Mouse (Mus musculus): Measurements from ENCODE around the gene Cotl1.

The Cotl1 gene

DNA sequence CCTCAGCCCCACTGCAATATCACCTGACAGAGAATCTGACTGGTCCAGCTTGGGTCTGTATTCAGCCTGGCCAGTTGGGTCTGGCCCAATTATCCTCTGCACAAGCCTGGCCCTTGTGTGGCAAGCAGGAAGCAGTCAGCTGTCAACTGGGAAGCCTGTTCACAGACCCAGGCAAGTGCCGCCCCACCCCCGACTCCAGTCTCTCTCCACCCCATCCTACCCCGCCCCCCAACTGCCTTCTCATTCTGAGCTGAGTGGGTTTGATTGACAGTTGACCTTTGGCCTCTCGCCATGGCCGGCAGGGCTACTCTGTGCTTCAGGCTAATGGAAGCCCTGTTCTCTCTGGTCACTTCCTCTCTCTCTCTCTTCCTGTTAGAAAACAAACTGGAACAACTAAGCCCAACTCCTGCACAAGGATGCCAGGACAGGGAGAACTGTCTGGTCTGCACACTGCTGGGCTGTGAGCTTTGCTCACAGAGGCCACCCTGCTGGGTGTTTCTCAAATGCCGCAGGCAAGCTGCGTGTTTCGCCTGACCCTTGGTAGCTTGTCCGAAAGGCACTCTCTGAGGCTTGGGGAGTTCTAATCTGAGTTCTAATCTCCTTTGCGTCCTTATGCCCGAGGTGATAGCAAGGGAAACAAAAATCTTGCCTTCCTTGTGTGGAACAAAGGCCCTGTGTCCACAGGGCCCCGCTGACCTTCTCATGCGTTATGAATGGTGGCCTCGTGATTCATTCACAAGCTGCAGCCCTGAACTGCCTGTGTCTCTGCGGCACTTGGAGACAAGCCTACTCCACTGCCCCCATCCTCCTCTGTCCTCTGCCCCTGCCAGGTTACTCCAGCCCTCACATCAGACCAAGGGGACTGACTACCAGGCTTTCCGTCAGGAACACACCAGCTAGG is 48.3 kb downstream of the Cotl1 start:
- in situ Hi-C loops (cut with MboI; ENCODE audit: low sequenced_read_pairs): no loop called here

DNA sequence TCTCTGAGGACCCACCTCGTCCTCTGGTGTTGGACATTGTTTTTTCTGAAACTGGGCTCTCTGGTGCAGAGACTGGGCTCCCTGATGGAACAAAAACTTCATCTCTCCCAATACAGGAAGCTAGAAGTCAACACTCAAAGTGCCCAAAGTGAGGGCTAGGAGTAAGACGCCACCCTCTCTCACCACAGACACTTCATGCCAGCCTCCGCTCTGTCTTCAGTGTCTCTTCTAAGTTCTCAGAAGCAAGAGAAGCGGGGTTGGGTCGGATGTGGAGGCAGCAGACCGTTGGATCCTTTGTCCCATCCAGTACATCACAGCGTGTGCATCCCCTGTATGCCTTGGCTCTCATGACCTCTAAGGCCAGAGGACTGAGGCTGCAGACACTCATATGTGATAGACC is 50.8 kb downstream of the Cotl1 start:
- in situ Hi-C loops (cut with MboI; ENCODE audit: low sequenced_read_pairs): loop anchor here (10.0 kb wide), 1 partner anchor 55 kb away; the partner anchor contains the start of gene Cotl1

DNA sequence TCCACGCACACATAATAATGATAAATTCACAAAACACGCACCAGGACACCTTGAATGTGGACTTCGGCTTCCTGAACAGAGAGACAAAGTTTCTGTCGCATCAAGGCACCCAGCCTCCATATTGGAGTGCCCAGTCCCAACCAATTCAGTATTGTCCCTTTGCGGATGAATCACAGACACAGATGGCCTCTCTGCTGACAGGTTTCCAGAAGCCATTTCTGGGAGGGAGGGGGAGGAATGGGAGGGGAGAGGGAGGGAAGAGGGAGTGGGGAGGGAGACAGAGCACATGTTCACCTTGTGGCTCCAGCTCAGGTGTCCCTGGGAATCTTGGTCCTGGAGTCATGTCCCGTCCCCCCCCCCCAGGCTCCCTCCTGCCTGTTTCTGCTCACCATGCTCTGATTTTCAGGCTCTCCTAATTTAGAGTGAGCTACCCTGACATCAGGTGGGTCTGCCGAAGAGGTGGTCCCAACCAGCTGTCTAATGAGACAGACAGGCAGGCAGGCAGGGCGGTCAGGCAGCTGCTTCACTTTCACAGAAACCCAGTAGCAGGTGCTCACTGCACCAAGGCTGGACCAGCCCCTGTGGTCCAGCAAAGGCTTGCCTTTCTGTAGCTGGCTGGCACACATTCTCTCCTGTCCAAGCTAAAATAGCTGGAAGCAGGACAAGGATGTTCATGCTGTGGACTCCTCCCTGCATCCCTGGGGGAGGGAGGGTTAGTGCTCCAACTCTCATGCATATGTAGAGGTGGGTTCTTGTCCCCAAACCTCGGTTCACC is 51.5 kb downstream of the Cotl1 start:
- in situ Hi-C loops (cut with MboI; ENCODE audit: low sequenced_read_pairs): loop anchor here (10.0 kb wide), 1 partner anchor 56 kb away; the partner anchor contains the start of gene Cotl1

DNA sequence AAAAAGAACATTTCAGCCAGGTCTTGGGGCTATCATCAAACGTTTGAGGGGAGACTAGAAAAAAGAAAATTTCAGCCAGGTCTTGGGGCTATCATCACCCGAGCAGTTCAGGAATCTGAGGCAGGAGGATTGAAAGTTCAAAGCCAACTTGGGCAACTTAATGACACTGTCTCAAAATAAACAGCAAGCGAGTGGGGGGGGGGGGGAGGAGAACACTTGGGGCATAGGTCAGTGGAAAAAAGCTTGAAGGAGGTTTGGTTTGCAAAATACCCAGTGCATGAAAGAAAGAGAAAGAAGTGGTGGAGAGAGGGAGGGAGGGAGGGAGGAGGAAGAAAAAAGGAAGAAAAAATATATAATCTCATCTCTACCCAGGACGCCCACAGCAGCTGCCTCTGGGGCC is 53.0 kb downstream of the Cotl1 start:
- in situ Hi-C loops (cut with MboI; ENCODE audit: low sequenced_read_pairs): loop anchor here (10.0 kb wide), 1 partner anchor 57 kb away; the partner anchor contains the start of gene Cotl1

DNA sequence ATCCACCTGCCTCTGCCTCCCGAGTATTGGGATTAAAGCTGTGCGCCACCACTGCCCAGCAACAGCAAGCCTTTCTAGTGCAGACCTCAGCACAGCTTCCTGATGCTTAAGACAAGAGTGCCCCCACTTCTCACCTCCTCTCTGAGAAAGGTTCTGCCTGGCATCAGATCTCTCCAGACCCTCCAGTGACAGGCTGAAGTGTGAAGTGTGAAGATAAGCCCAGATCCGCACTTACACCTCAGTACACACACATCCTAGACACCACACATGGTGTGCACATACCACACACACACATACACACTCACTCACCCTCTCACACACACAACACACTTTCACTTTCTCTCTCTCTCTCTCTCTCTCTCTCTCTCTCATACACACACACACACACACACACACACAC is 53.5 kb downstream of the Cotl1 start:
- in situ Hi-C loops (cut with MboI; ENCODE audit: low sequenced_read_pairs): loop anchor here (10.0 kb wide), 1 partner anchor 58 kb away; the partner anchor contains the start of gene Cotl1

DNA sequence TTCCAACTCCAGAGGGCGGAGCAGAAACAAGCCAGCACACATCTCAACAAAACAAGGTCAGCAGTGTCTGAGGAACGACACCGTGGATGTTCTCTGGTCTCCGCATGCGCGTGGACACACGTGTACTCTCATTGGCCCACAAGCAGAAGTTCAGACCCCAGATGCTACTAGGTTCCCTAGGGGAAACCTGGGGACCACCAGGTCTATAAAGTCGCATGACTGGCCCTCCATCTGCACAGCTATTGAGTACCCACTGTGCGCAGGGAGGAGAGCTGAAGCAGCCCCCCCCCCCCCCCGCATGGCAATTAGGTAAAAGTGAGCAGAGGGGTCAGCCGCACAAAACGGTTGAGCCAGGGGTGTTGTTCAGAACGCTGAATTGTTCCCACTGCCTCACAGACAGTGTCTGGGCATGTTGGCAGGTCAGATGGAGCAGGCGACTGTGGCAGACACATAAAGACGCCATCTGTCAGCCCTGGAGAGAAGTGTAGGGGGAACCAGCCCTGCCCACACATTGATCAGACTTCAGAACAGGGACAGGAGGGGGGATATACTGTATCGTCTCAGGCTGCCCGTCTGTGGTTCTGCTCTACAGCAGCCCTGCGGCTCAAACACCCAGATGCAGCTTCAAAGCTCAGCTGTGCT is 54.5 kb downstream of the Cotl1 start:
- in situ Hi-C loops (cut with MboI; ENCODE audit: low sequenced_read_pairs): loop anchor here (10.0 kb wide), 1 partner anchor 59 kb away; the partner anchor contains the start of gene Cotl1

DNA sequence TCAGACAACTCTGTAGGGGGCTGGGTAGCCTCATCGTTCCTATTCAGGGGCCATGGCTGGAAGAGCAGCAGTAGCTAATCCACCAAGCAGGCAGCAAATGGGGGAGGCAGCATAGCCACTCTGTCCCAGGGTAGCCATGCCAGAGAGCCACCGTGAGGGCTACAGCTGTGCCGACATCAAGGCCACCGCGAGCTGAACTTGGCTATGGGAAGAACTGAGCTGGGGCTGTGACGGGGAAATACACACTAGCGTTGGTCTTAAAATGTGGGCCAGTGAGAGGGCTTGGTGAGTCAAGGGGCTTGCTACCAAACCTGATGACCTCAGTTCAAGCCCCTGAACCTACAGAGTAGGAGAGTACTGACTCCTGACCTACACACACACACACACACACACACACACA is 55.7 kb downstream of the Cotl1 start:
- in situ Hi-C loops (cut with MboI; ENCODE audit: low sequenced_read_pairs): loop anchor here (10.0 kb wide), 1 partner anchor 60 kb away; the partner anchor contains the start of gene Cotl1

DNA sequence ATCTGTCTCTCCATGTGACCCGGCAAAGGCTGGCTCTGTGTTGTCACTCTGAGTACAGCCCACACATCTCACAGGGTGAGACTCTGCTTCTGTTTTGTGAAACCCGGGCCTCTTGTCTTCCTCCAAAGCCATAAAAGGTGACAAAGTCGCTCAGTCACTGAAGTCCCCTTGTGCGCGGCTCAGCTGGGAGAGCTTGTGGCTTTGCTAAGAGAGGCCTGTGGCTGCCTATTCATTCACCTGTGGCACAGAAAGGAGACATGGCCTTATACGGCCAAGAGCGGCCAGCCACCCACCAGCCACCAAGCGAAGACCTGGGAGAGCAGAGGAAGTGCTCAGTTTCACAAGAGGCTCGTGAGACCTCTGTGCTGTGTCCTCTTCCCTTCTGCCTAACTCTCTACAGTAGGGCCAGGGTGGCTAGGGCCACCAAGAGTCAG is 56.2 kb downstream of the Cotl1 start:
- in situ Hi-C loops (cut with MboI; ENCODE audit: low sequenced_read_pairs): loop anchor here (10.0 kb wide), 1 partner anchor 61 kb away; the partner anchor contains the start of gene Cotl1

DNA sequence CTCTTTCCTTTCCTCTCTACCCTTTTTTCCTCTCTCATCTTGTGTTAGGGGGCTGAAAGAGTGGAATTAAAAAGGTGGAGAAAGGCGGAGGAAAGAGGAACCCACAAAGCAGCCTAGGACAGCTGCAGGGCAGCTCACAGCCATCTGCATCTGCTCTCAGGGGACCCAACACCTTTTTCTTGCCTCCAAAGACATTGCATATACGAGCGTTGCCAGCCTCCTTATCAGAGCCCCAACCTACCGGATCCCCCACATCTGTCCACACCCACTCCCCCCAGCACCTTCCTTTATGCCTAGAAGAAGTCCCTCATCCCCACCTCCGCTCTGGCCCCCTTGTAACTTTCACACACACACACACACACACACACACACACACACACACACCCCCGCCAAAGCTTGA is 56.8 kb downstream of the Cotl1 start:
- in situ Hi-C loops (cut with MboI; ENCODE audit: low sequenced_read_pairs): loop anchor here (10.0 kb wide), 1 partner anchor 61 kb away; the partner anchor contains the start of gene Cotl1

DNA sequence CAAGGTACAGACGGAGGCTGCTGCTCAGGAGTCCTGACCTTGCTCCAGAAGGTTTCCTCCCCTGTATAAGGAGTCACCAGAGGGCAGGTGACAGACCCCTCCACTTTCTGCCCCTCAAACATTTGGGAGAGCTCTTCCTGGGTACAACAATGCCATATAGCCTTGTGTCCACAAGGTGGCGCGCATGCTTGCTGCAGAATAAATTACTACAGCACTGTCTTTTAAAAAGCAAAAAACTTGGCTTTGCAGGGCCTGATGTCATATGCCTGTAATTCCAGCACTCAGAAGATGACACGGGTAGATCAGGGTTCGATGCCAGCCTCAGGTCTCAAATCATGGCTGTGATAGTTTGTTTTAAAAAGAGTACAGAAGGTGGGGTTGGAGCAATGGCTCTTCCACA is 57.6 kb downstream of the Cotl1 start:
- in situ Hi-C loops (cut with MboI; ENCODE audit: low sequenced_read_pairs): loop anchor here (10.0 kb wide), 1 partner anchor 62 kb away; the partner anchor contains the start of gene Cotl1

DNA sequence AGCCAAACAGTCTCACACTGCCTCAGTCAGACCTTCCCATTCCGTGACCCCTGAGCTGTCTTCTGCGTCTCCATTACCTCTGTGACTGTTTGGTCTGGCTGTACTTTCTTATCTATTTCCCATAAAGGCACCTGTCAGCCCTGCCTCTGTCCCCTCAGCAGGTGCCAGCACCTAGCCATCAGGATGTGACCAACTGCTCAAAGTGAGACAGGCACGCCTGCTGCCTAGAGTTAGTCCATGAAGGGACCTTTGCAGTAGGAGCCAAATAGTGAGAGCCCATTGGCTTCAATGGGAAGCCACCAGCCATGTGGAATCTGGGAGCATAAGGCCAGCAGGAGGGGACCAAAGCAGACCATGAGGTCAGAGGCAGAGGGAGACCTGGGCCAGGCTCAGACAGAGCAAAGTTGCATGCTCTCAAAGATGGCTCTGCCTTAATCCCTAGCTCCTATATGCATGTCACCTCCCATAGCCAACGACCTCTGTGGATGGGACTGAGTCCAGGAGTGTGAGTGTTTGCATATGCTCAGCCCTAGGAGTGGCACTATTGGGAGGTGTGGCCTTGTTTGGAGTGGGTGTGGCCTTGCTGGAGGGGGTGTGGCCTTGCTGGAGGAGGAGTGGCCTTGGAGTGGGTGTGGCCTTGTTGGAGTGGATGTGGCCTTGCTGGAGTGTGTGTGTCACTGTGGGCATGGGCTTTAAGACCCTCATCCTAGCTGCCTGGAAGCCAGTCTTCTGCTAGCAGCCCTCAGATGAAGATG is 59.1 kb downstream of the Cotl1 start:
- in situ Hi-C loops (cut with MboI; ENCODE audit: low sequenced_read_pairs): loop anchor here (10.0 kb wide), 1 partner anchor 64 kb away; the partner anchor contains the start of gene Cotl1

DNA sequence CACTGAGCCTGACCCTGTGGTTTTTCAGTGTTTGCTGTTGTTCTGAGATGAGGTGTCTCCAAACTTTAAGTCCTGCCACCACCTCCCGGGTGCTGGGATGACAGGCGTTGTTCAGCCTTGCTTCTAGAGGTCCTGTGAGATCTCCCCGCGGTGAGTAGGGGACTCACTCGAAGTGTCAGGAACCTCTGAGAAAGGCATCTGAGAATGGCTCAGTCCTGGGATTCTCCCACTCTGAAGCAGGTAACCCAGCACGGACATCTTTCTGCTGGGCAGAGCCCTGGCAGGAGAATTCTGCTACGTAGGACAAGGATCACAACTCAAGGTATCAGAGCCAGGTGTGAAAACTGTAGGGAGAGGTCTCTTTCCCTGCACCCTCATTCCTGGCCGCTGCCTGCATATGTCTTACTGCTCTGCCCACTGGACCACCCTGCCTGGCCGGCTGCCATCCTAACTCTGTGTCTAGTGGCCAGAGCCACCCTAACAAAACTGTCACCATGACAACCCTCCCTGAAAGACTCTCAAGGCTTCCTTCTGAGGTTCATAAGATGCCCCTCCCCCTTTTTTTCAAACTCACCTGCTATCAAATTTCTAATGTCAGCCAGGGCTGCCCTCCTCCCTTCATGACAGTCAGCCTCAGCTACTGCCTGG is 59.8 kb downstream of the Cotl1 start:
- in situ Hi-C loops (cut with MboI; ENCODE audit: low sequenced_read_pairs): loop anchor here (10.0 kb wide), 1 partner anchor 64 kb away; the partner anchor contains the start of gene Cotl1

DNA sequence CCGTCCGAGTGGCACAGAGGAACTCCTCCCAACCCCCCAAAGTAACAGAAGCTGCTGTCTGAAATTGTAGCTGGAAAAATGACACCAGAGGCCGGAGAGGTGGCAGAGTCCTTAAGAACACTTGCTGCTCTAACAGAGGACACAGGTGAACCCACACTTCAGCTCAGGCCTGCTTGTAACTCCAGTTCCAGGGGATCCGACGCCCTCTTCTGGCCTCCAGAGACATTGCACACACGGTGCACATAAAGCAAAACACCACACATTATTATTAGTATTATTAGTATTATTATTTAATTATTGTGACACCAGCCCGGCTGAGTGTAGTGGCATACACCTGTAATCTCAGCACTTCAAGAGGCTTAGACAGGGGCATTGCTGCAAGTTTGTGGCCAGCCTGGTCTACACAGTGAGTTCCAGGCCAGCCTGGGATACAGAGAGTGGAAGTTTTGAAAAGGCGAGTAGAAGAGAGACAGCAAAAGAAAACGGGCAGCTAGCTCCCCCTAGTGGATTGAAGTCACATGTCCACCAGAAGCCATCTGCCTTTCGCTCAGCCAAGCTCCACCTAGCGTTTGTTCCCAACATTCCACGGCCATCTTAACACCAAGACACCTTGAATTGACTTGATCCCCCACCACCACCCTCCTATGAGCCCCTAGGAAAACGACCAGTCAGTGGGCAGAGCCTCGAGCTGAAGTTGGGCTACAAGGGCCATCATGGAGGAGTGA is 61.2 kb downstream of the Cotl1 start:
- in situ Hi-C loops (cut with MboI; ENCODE audit: low sequenced_read_pairs): no loop called here

DNA sequence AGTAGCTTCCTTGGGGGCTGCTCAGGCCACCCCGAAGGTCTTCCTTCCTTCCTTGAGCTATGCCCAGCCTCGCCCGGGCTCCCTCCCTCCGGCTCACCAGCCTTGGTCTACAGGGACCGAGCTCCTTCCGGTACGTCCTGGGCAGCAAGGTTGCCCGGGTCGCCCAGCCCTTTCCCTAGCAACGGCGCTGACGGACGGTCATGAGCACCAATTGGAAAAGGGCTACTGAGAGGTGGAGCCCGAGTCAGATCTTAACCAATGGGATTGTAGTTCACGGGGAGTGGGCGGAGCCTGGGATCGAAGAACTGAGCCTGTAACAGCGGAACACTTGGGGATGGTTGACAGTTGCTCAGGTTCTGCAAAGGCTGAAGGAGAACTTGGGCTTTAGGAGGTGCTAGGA is 62.1 kb downstream of the Cotl1 start, which contains the start of gene Tldc1:
Gene Tldc1, minus strand, starts transcription at position 154 of the 400 bp plus-strand sequence.
- in situ Hi-C loops (cut with MboI; ENCODE audit: low sequenced_read_pairs): no loop called here

DNA sequence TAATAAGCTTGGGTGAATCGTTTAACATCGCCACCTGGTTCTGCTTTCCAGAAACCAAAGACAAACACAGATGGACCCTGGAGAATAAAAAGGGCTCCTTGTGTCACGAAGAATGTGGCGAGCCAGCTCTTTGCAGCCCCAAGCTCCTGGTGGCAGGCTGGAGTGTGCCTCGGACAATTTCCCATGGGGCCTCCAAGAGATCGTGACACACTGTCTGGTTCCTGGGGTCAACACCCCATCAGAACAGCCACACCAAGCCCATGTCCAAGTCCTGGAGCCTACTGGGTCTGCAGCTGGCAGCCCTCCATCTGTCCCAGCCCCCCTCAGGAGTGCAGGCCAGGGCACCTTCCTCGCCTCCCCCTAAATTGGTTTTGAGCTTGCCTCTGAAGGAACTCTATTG is 62.6 kb downstream of the Cotl1 start:
- in situ Hi-C loops (cut with MboI; ENCODE audit: low sequenced_read_pairs): no loop called here

DNA sequence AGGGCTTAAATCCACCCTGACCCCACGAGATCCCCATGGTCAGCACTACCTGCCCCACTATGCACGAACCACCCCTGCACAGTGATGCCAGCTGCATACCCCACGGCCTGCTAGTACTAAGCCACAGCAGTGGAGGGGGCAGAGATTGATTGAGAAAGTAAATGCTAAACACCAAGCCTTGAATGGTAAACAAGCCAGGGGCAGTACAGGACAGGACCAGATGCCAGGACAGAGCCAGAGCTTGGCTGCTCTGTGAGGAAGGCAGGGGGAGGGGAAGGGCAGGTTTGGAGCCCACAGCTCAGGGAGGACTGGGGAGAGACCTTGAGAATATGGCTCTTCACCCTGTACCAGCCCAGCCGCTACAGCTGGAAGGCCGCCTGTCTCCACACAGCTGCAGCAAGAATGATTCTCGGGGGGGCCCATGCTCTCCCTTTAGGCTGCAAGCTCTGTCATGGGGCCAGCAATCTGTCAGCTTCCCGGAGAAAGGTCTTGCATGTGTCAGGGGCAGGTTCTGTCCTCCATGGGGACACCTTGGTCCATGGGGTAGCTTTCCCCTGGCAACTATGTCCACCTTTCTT is 63.6 kb downstream of the Cotl1 start:
- in situ Hi-C loops (cut with MboI; ENCODE audit: low sequenced_read_pairs): no loop called here

DNA sequence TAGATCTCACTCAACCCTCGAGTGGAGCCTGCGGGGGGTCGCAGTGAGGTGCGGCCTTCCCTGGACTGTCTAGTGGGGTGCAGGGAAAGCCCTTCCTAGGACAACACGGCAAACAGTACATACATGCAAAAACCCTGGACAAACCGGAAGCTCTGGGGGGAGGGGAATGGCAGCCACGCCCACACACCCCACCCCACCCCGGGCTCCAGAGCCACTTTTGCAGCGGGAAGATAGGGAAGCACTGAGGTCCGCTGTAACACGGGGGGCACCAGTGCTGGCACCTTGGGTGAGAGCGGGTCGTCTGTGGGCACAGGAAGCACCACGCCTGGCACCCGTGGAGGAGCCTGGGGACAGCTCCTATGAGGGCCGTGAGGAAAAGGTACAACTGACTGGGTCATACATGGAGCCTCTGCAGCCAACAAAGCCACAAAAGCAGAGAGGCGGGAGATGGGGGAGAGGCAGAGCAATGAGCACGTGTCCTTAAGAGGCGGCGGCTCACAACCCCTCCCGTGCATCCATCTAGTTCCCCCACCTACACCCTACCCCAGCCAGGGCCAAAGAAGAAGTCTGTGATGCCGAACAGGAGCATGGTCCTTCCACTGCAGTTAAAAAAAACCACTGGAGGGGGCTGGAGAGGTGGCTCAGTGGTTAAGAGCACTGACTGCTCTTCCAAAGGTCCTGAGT is 74.4 kb downstream of the Cotl1 start:
- in situ Hi-C loops (cut with MboI; ENCODE audit: low sequenced_read_pairs): no loop called here

DNA sequence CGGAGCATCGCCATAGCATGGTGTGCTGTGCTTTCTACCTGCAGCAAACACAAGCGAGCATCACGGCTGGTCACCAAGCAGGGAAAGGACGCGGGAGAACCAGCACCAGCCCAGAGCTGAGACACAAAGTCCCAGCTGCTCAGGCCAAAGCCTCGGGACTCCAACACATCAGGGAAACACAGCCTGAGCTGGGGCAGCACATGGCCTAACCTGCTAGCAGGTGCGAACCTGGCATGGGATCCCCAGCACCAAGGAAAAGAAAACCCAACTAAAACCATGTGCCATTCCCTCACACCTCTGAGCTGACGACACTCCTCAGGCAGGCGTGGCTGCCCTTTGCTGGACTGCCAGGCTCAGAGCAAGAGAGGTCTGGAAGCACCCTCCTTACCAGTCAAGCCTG is 75.0 kb downstream of the Cotl1 start:
- in situ Hi-C loops (cut with MboI; ENCODE audit: low sequenced_read_pairs): no loop called here

Data from CH12F3 (cell line).